Mouse (Mus musculus) monocyte, adult 5-6 weeks (primary cell): ENCODE measurements around the gene Notch4. TPM values are rescaled to one million over a fixed set of nuclear protein-coding genes. Genes with fewer than 3 reads are reported as not detected.

Experiments used
- ATAC-seq: fragments of 153-309, 156-312 bp; replicated peaks from 2 replicates; pipeline ENCODE4 v1.8.0; 2017; ENCODE audit warnings: mild to moderate bottlenecking; ENCODE audit not compliant: low TSS enrichment, insufficient number of reproducible peaks, severe bottlenecking, poor library complexity, low FRiP score
- total RNA-seq: library from RNA; stranded (forward); fragments of 200-1000, 200-491, 200-594 nt; gene quantifications from 3 replicates; pipeline ENCODE4 v1.2.3, GENCODE M21; 2017

The Notch4 gene
- total RNA-seq, 1 experiment from 2014 or later, result 0.48 TPM

DNA sequence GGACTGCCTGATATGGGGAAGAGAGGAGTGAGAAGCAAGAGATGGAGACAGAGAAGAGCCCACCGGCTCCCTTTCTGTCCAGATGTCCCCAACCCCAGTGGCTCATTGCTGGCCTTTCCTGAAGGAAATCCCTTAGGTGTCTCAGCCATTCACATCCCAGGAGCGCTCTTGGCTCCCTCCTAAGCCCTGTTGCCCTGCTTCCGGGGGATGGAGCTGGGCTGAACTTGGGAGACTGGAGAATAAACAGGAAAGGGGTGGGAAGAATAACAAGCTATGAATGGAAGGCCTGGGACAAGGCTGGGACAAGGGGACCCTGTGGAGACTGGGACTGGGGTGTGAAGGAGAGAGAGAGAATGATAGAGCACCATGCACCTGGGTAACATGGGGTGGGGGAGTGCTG is 728 bp downstream of the Notch4 start:
- no peak for ATAC-seq

DNA sequence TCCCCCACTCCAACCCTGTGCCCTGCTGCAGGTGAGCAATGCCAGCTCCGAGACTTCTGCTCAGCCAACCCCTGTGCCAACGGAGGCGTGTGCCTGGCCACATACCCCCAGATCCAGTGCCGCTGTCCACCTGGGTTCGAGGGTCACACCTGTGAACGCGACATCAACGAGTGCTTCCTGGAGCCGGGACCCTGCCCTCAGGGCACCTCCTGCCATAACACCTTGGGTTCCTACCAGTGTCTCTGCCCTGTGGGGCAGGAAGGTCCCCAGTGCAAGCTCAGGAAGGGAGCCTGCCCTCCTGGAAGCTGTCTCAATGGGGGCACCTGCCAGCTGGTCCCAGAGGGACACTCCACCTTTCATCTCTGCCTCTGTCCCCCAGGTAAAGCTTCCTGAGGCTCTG is 3.2 kb downstream of the Notch4 start:
- no peak for ATAC-seq

DNA sequence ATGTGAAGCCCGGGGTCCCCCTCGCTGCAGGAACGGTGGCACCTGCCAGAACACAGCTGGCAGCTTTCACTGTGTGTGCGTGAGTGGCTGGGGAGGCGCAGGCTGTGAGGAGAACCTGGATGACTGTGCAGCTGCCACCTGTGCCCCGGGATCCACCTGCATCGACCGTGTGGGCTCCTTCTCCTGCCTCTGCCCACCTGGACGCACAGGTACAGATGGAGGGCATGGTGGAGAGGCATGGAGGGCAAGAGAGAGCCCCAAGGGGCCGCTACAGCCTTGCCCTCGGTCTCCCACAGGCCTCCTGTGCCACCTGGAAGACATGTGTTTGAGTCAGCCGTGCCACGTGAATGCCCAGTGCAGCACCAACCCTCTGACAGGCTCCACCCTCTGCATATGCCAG is 4.4 kb downstream of the Notch4 start:
- ATAC-seq, result no peak

DNA sequence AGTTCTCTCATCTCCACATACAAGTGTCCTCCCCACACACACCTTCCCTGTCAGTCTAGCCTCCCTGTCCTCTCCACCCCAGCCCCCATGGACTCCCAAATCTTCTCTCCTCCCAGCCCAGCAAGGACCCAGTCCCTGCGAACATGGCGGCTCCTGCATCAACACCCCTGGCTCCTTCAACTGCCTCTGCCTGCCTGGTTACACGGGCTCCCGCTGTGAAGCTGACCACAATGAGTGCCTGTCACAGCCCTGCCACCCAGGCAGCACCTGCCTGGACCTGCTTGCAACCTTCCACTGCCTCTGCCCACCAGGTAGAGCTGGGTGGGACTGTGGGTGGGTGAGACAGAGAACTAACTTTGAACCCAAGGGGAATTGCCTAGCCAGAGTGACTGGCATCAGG is 5.9 kb downstream of the Notch4 start:
- ATAC-seq, result no peak

DNA sequence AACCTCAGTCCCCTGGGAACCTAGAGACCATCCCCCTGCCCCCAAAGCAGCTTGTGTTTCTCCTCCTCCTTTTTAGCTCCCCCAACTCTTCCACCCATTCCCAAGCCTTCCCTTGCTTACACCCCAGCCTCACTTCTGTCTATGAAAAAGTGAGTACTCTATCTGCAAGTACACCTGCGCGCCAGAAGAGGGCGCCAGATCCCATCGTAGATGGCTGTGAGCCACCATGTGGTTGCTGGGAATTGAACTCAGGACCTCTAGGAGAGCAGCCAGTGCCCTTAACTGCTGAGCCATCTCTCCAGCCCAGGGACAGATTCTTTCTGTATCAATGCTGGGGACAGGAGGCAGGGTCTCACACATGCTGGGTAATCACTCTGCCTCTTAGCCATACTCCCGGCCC is 7.8 kb downstream of the Notch4 start:
- ATAC-seq, result no peak

DNA sequence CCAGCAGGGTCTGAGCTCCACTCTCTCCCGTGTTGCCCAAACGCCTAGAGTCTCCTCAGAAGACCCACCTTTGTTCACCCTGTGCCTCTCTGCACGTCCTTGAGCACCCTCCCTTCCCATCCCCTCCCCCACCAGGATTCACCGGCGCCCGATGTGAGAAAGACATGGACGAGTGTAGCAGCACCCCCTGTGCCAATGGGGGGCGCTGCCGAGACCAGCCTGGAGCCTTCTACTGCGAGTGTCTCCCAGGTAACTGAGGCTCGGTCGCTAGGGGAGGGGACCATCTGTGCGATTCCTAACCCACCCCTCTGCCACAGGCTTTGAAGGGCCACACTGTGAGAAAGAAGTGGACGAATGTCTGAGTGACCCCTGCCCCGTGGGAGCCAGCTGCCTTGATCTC is 8.3 kb downstream of the Notch4 start:
- no peak for ATAC-seq

DNA sequence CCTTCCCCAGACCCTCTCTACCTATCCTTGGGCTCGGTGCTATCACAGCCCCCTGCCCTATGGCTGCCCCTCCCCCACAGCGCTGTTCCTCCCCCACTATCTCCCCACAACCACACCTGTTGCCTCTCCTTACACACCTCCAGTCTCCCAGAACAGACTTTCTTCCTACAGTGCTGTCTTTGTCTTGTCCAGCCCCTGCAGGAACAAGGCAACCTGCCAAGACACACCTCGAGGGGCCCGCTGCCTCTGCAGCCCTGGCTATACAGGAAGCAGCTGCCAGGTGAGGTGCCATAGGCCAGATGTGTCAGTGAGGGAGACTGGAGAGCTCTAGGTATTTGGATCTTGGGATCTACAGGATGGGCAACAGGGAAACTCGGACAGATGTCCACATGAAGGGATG is 12.5 kb downstream of the Notch4 start:
- ATAC-seq, result no peak

DNA sequence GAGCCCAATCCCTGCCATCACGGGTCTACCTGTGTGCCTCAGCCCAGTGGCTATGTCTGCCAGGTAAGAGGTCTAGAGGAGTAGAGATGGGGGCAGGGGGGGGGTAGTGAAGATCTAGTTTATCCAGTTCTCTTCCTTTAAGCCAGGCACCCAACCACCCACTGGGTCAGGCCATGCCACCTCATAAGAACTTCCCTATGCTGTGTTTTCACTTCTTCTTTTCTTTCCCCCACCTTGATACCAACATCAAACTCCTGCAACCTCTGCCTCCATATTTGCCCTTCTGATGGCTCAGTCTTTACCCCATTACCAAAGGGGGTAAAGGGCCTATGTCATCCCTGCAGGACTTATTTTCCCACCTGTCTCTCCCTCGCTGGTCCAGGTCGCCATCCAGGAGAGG is 14.0 kb downstream of the Notch4 start:
- ATAC-seq, result peak; percentile 83

DNA sequence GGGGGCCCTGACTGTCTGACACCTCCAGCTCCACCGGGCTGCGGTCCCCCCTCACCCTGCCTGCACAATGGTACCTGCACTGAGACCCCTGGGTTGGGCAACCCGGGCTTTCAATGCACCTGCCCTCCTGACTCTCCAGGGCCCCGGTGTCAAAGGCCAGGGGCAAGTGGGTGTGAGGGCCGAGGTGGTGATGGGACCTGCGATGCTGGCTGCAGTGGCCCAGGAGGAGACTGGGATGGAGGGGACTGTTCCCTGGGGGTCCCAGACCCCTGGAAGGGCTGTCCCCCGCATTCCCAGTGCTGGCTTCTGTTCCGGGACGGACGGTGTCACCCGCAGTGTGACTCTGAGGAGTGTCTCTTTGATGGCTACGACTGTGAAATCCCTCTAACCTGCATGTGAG is 18.5 kb downstream of the Notch4 start:
- ATAC-seq, result no peak

DNA sequence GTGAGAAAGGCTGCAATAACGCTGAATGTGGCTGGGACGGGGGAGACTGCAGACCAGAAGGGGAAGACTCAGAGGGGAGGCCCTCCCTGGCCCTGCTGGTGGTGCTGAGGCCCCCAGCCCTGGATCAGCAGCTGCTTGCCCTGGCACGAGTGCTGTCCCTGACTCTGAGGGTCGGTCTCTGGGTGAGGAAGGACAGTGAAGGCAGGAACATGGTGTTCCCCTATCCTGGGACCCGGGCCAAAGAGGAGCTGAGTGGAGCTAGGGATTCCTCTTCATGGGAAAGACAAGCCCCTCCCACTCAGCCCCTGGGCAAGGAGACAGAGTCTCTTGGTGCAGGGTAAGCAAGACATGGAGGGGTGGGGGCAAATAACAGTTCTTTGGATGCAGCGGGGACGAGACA is 19.3 kb downstream of the Notch4 start:
- ATAC-seq, result no peak

DNA sequence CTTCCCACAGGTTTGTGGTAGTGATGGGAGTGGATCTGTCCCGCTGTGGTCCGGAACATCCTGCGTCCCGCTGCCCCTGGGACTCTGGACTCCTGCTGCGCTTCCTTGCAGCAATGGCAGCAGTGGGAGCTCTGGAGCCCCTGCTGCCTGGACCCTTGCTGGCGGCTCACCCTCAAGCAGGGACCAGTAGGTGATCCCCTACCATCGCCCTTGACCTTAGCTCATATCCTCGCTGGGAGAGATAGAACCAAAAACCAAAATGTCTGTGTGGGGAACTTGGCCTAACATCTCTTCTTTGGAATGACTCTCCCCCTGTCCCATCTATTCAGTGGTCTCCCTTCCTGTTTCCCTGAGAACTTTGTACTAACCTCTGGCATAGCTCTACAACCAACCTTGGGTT is 19.8 kb downstream of the Notch4 start:
- ATAC-seq, result no peak

DNA sequence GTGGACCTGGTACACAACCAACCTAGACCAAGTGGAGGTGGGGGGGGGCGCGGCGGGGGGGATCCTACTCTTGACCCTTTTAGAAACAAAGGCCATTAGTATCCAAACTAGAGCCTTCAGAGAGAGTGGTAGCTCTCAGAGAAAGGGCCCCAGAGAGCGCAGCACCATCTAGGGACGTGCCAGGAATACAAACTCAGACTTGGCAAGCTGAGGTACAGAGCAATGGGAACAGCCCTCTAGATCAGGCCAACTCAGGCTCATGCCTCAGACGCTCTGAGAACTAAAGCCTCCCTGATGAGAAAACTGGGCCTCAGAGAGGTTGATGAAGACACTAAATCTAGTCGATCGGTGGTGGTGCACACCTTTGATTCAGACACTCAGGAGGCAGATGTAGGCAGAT is 21.1 kb downstream of the Notch4 start:
- ATAC-seq, result no peak

DNA sequence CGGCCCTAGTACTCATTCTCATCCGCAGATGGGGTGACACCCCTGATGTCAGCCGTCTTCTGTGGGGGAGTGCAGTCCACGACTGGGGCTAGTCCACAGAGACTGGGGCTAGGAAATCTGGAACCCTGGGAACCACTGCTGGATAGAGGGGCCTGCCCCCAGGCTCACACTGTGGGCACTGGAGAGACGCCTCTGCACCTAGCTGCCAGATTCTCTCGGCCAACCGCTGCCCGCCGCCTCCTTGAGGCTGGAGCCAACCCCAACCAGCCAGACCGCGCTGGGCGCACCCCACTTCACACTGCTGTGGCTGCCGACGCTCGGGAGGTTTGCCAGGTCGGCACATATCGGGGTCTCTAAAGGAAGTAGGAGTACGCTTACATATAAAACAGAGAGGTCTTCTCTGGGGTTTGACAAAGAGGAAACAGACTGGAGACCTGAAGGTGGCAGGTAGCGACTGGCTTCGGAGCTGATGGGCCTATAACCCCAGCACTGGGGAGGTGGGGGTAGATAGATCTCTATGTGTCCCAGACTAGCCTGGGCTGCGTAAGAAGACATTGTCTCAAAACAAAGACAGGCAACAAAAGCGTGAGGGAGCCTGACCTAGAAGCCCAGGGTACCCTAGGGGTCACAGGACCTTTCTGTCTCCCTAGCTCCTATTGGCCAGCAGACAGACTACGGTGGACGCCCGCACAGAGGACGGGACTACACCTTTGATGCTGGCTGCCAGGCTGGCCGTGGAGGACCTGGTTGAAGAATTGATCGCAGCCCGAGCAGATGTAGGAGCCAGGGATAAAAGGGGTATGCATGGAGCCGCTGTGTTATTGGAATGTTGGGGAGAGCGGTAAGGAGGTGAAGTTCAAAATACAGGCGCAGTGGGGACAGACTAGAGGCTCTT is 22.1 kb downstream of the Notch4 start:
- no peak for ATAC-seq

DNA sequence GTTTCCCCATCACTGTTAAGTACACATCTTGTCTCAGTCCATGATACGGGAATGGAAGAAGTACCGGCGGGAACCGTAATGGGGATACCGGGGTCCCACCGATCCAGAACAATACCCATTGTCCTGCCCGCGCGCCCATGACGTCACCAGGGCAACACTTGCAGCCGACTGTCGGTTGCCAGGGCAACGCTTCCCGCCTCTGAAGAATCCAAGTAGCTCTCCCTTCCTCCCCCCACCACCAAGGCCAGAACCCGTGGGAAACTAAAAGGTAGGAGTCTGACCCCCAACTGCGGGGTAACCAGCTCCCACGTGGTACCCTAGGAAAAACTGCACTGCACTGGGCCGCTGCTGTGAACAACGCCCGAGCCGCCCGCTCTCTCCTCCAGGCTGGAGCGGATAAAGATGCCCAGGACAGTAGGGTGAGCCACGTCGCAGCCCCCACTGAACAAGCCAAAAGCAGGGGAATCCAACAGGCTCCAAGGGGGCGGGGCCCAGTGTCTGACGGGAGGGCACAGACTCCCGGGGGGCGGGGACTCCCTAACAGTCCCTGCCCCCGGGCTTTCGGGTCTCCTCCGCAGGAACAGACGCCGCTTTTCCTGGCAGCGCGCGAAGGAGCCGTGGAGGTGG is 22.8 kb downstream of the Notch4 start:
- peak; percentile 21; the same call in 1 of the 2 replicates for ATAC-seq

DNA sequence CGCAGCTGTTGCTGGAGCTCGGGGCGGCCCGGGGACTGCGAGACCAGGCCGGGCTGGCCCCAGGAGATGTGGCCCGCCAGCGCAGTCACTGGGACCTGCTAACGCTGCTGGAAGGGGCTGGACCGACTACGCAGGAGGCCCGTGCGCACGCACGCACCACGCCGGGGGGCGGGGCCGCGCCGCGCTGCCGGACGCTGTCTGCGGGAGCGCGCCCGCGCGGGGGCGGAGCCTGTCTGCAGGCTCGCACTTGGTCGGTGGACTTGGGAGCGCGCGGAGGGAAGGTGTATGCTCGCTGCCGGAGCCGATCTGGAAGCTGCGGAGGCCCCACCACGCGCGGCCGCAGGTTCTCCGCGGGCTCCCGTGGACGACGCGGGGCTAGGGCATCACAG is 23.3 kb downstream of the Notch4 start:
- ATAC-seq, result peak; percentile 49

DNA sequence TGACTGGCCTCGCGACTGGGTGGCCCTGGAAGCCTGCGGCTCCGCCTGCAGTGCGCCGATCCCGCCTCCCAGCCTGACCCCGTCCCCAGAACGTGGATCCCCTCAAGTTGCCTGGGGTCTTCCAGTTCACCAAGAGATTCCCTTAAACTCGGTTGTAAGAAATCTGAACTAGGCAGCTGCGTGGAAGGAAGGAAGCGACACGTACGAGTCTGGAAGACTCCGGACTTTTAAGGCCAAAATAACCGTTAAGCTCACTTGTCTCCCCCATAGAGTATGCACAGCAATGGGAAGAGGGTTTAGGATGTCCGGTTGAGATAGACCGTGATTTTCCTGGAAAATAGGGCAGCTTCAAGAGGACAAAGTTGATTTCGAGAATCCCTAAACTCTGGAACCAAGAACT is 23.7 kb downstream of the Notch4 start:
- no peak for ATAC-seq

DNA sequence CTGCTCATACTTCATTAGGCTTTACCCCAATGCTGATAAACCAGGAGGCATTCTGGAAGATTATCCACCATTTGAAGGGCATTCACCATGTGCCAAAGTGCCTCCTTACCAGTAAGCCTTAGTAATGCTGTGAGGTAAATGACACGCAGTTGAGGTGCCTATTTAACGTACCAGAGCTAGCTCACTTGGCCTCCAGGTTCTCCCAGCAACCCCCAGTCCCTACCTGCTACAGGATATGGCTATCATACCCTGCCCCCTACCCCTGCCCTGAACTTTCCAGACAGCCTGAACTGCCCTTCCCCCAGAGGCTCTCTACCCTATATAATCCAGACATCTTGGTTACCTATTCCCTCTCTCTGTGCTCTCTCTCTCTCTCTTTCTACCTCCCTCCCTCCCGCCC is 24.7 kb downstream of the Notch4 start:
- no peak for ATAC-seq

DNA sequence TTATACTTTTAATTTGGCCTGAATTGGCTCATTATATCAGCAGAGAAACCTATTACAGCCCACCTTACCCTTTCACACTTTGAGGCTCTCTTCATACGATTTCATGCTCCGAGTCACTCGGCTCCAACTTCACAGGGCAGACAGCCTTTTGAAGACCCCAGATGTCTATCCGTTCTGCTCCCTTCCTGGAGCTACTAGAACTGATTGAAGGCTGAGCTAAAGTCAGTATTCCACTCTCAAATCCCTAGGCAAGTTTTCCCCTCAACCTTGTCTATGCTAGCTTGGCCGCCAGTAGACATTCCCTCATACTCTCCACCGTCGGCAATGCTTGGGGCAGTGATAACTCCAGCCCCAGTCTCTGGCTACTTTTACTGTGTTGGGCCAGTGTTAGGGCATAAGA is 25.1 kb downstream of the Notch4 start:
- ATAC-seq, result no peak

DNA sequence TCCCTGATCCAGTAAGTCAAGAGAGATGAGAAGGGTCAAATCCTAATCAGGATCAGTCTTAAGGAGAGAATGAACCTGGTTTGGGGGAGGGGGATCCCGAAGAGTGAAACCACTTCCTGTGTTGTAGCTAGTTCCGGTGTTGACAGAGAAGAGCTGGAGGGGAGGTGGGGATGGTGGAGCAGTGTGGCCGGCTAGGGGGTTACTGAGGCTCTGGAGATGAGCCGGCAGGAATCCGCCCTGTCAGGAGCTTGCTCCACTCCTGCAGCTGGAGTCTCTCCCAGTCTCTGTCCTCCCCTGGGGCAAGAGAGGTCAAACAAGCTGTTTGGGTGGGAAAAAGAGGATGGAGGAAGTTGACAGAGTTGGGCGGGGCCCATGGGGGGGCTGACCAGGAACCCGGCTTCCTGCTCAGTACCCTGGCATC is 25.6 kb downstream of the Notch4 start, which contains the start of gene Gpsm3:
Gpsm3 (plus strand) TSS at position 126 of the 421 bp plus-strand sequence.
- 0 out of 2 replicates have a peak, but pooled peaks have one; percentile 5 for ATAC-seq
